Mouse (Mus musculus): ENCODE data around the gene Trarg1. TPM values are rescaled to one million over a fixed set of nuclear protein-coding genes. Genes with fewer than 3 reads are reported as not detected.

Gene Trarg1
- polyA plus RNA-seq, 1 experiment from 2014 or later = 0.15 TPM

- no peak overlapping the region for H3K27ac ChIP-seq
- H3K27me3 ChIP-seq (ENCODE audit: poor library complexity, severe bottlenecking) = peaks cover 12% of the 10 kb centered on the region; the same call in 1 of the 2 replicates
- H3K4me3 ChIP-seq = no peak overlapping the region
- 47% methylated on average over 4 of the region's 4 CpGs for WGBS
- no peaks in the 10 kb centered on the region for H3K36me3 ChIP-seq (replicated peaks)
- no peak for DNase-seq (ENCODE audit: extremely low spot score, low spot score)
- peaks cover 20% of the 10 kb centered on the region for H3K4me1 ChIP-seq
- H3K9me3 ChIP-seq = no peaks in the 10 kb centered on the region
Measured at GRCm38 (mm10) chr11:76657450-76657970, 22.1 kb upstream of the Trarg1 start.

DNA sequence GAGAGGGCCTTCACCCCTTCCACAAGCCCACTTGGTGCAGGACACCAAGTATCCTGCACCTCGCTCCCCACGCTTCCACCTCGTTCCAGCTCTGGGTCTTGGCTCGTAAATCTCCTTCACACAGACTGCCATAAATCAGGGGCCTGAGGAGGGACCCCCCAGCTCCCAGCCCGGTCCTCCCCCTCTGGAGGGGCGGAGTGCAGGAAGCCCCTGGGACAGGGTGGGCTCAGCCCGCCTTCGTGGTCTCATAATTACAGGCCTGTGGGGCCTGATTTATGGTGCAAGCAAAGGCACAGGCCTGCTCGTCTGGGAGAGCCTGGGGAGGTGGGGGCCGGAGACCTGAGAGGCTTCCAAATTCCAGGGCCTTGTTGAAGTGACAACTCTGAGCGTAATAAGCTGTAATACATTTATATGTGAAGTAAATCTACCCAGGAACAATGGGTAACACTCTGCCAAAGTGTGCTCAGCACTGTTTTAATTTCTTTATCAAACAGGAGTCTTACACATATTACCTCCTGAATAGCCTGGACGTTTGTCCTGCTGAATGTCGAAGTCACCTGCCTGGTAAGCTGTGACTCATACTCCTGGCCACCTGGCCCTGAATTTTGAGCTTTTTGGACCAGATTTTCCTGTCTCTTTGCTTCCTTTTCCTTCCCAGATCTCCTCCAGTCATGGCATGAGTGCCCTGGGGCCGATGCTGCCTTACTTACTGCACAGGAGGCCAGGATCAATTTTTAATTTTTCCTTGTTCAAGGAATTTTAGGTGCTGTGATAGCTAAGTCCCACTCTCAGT, 20.3 kb upstream of the Trarg1 start:
- WGBS = 85% methylated on average over 14 of the region's 14 CpGs
- H3K27me3 ChIP-seq (ENCODE audit: poor library complexity, severe bottlenecking) = peaks cover 23% of the 10 kb centered on the region
- DNase-seq (ENCODE audit: extremely low spot score, low spot score) = no peak
- no peaks in the 10 kb centered on the region for H3K9me3 ChIP-seq
- H3K4me3 ChIP-seq = no peak overlapping the region
- no peak overlapping the region for H3K27ac ChIP-seq
- H3K36me3 ChIP-seq (replicated peaks) = no peaks in the 10 kb centered on the region
- peaks cover 19% of the 10 kb centered on the region for H3K4me1 ChIP-seq

- WGBS = 70% methylated on average over 7 of the region's 7 CpGs
- Histone ChIP-seq H3K4me1 (peaks cover 26% of the 10 kb centered on the region), H3K27ac (no peak overlapping the region), H3K27me3 (ENCODE audit: poor library complexity, severe bottlenecking) (peaks cover 45% of the 10 kb centered on the region), H3K4me3 (no peak overlapping the region), H3K9me3 (no peaks in the 10 kb centered on the region), H3K36me3 (replicated peaks) (no peaks in the 10 kb centered on the region)
- DNase-seq (ENCODE audit: extremely low spot score, low spot score) = no peak
Measured at GRCm38 (mm10) chr11:76661790-76662468, 17.7 kb upstream of the Trarg1 start.

- no peak for DNase-seq (ENCODE audit: extremely low spot score, low spot score)
- Histone ChIP-seq H3K4me1 (peaks cover 23% of the 10 kb centered on the region), H3K9me3 (no peaks in the 10 kb centered on the region), H3K27ac (no peak overlapping the region), H3K36me3 (replicated peaks) (no peaks in the 10 kb centered on the region), H3K27me3 (ENCODE audit: poor library complexity, severe bottlenecking) (peaks cover 79% of the 10 kb centered on the region), H3K4me3 (peak overlapping the region; percentile 44)
- 7% methylated on average over 35 of the region's 35 CpGs for WGBS
Measured at GRCm38 (mm10) chr11:76666002-76666649, 13.5 kb upstream of the Trarg1 start.

GRCm38 (mm10) chr11:76667807-76668206, 11.8 kb upstream of the Trarg1 start:
- Histone ChIP-seq H3K4me3 (no peak overlapping the region), H3K36me3 (replicated peaks) (no peaks in the 10 kb centered on the region), H3K27me3 (ENCODE audit: poor library complexity, severe bottlenecking) (peaks cover 96% of the 10 kb centered on the region), H3K9me3 (no peaks in the 10 kb centered on the region), H3K27ac (no peak overlapping the region), H3K4me1 (peaks cover 23% of the 10 kb centered on the region)
- WGBS = 32% methylated on average over 4 of the region's 4 CpGs
- DNase-seq (ENCODE audit: extremely low spot score, low spot score) = no peak

- whole genome bisulfite sequencing = 56% methylated on average over 15 of the region's 15 CpGs
- H3K4me3 ChIP-seq = peak within 1 kb of the TSS; percentile 49
- H3K27ac ChIP-seq = no peak within 1 kb of the TSS
Measured at GRCm38 (mm10) chr11:76671871-76672475, 7.6 kb upstream of the Trarg1 start, which contains the start of gene Bhlha9. Bhlha9 (plus strand) TSS chr11:76672470.

DNA sequence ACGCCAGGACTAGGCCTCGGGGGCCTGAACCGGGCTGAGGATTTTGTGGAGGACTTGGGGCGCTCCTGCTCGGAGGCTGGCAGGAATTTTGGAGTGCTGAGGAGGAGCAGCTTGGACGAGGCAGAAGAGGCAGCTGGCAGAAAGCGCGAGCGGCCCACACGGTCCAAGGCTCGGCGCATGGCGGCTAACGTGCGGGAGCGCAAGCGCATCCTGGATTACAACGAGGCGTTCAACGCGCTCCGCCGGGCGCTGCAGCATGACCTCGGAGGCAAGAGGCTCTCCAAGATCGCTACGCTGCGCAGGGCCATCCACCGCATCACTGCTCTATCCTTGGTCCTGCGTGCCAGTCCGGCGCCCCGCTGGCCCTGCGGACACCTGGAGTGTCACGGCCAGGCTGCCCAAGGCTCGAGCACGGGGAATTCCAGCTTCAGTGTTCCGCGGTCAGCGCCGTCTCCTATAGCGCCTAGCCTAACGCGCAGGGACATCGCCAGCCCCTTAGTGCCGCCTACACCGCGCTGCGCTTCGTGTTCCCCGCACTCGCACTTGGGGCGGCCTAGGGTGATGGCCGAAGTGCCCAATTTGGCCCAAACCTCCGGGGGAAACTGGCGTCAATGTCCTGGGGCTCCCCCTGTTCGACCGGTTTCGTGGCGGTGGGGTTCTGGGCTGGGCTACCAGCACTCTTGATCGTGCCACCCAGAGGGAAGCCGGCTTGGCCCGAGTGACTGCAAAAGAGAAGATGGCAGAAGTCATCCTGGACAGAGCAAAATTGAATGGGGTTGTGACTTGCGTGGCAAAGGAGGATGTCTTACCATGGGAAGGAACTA, 6.8 kb upstream of the Trarg1 start:
- H3K27ac ChIP-seq = no peak overlapping the region
- WGBS = 2% methylated on average over 64 of the region's 64 CpGs
- H3K4me1 ChIP-seq = peaks cover 12% of the 10 kb centered on the region
- DNase-seq (ENCODE audit: extremely low spot score, low spot score) = no peak
- H3K27me3 ChIP-seq (ENCODE audit: poor library complexity, severe bottlenecking) = peaks cover 92% of the 10 kb centered on the region
- H3K9me3 ChIP-seq = no peaks in the 10 kb centered on the region
- H3K4me3 ChIP-seq = peak overlapping the region; percentile 49
- H3K36me3 ChIP-seq (replicated peaks) = no peaks in the 10 kb centered on the region

More at GRCm38 (mm10) chr11:76671871-76672475, 7.6 kb upstream of the Trarg1 start, which contains the start of gene Bhlha9:
- peaks cover 17% of the 10 kb centered on the region for H3K4me1 ChIP-seq
- H3K36me3 ChIP-seq (replicated peaks) = no peaks in the 10 kb centered on the region
- DNase-seq (ENCODE audit: extremely low spot score, low spot score) = no peak
- H3K9me3 ChIP-seq = no peaks in the 10 kb centered on the region
- H3K27me3 ChIP-seq (ENCODE audit: poor library complexity, severe bottlenecking) = peaks cover 97% of the 10 kb centered on the region

DNA sequence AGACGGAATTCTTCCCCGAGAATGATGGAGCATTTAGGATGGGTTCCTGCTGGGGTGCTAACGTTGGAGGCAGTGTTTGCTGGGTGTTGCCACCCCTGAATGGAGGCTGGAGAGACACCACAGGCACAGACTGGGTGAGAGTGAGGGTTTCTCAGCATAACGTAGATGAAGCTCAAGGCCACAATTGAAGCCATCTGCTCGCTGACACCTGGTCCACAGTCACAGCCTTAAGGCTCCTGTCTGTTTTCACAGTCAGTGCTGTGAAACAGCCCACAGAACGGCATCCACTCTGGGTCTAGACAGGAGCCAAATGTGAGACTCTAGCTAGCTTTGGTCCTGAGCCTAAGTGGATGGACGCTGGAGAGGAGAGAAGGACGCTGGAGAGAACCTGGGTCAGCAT, 5.4 kb upstream of the Trarg1 start:
- Histone ChIP-seq H3K27me3 (ENCODE audit: poor library complexity, severe bottlenecking) (peaks cover 92% of the 10 kb centered on the region), H3K27ac (no peak overlapping the region), H3K9me3 (no peaks in the 10 kb centered on the region), H3K36me3 (replicated peaks) (no peaks in the 10 kb centered on the region), H3K4me3 (no peak overlapping the region), H3K4me1 (peaks cover 12% of the 10 kb centered on the region)
- 62% methylated on average over 8 of the region's 8 CpGs for WGBS
- no peak for DNase-seq (ENCODE audit: extremely low spot score, low spot score)

DNA sequence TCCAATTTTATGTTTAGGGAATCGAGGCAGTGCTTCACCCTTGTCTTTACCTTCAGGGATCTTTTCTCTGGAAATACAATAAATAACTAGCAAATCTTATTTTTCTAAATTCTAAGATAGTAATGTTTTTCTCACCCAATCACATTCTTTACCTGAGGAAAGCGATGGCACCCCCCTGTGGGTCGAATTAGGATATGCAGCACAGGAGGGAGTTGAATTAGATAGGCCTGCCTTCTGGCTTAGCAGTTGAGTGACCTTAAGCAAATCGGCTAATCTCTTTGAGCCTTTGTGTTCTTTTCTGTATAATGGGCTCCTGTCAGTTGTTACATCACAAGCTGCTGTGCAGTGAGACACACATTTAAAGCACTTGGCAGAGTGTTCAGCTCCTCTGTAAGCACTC, 4.9 kb upstream of the Trarg1 start:
- H3K4me3 ChIP-seq = no peak overlapping the region
- no peaks in the 10 kb centered on the region for H3K36me3 ChIP-seq (replicated peaks)
- H3K27ac ChIP-seq = no peak overlapping the region
- no peak for DNase-seq (ENCODE audit: extremely low spot score, low spot score)
- 44% methylated on average over 4 of the region's 4 CpGs for WGBS
- no peaks in the 10 kb centered on the region for H3K9me3 ChIP-seq
- peaks cover 12% of the 10 kb centered on the region for H3K4me1 ChIP-seq
- H3K27me3 ChIP-seq (ENCODE audit: poor library complexity, severe bottlenecking) = peaks cover 92% of the 10 kb centered on the region

GRCm38 (mm10) chr11:76685604-76686003, 6.0 kb downstream of the Trarg1 start:
- Histone ChIP-seq H3K27me3 (ENCODE audit: poor library complexity, severe bottlenecking) (no peaks in the 10 kb centered on the region), H3K4me3 (no peak overlapping the region), H3K4me1 (no peaks in the 10 kb centered on the region), H3K9me3 (no peaks in the 10 kb centered on the region), H3K36me3 (replicated peaks) (no peaks in the 10 kb centered on the region), H3K27ac (no peak overlapping the region)
- no peak for DNase-seq (ENCODE audit: extremely low spot score, low spot score)
- 89% methylated on average over 2 of the region's 2 CpGs for WGBS

DNA sequence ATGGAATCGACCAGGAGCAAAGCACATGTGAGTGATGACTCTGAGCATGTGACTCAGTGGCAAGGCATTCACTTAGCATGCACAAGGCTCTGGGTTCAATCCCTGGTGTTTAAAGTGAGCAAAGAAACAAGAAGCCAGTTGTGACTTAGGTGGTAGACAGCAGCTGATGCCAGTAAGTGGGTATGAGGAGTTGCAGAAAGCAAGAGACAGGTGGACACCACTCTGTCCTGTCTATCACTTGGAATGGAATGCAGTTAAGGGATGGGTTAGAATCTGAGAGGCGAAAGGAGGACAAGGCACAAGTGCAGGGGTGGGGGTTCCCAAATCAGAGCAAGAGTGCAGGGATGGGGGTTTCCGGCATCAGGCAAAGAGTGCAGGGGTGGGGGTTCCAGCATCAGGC, 12.5 kb downstream of the Trarg1 start:
- Histone ChIP-seq H3K4me3 (no peak overlapping the region), H3K27me3 (ENCODE audit: poor library complexity, severe bottlenecking) (no peaks in the 10 kb centered on the region), H3K27ac (no peak overlapping the region), H3K36me3 (replicated peaks) (no peaks in the 10 kb centered on the region), H3K4me1 (no peaks in the 10 kb centered on the region), H3K9me3 (no peaks in the 10 kb centered on the region)
- DNase-seq (ENCODE audit: extremely low spot score, low spot score) = no peak
- 91% methylated on average over 3 of the region's 3 CpGs for WGBS

GRCm38 (mm10) chr11:76695810-76696209, 16.2 kb downstream of the Trarg1 start:
- H3K36me3 ChIP-seq (replicated peaks) = no peaks in the 10 kb centered on the region
- H3K4me3 ChIP-seq = no peak overlapping the region
- no peaks in the 10 kb centered on the region; the same call in 1 of the 2 replicates for H3K27me3 ChIP-seq (ENCODE audit: poor library complexity, severe bottlenecking)
- no peaks in the 10 kb centered on the region for H3K4me1 ChIP-seq
- no peak overlapping the region for H3K27ac ChIP-seq
- DNase-seq (ENCODE audit: extremely low spot score, low spot score) = no peak
- H3K9me3 ChIP-seq = no peaks in the 10 kb centered on the region
- WGBS = 74% methylated on average over 6 of the region's 6 CpGs

Data from forebrain, embryonic 10.5 days (tissue).